Mouse (Mus musculus) T-helper 2 cell (primary cell): ENCODE results near the gene Ubald2.

Source experiments
- in situ Hi-C: fragments of 300-600 bp; cut with MboI, MseI; formaldehyde crosslinking; loops from one replicate; pipeline ENCODE4 v1.15.1; 2025; ENCODE audit warnings: high pct_unique_total_duplicates

The Ubald2 gene

GRCm38 (mm10) chr11:116431428-116432077 is 2.3 kb upstream of the Ubald2 start:
- in situ Hi-C loops: loop anchor here (10.0 kb wide), 1 partner anchor 57 kb away; no protein-coding TSS in a partner anchor

GRCm38 (mm10) chr11:116432127-116432526 is 1.8 kb upstream of the Ubald2 start:
- in situ Hi-C loops: loop anchor here (10.0 kb wide), 1 partner anchor 57 kb away; no protein-coding TSS in a partner anchor

GRCm38 (mm10) chr11:116432593-116433355 is 1.1 kb upstream of the Ubald2 start:
- in situ Hi-C loops: loop anchor here (10.0 kb wide), 1 partner anchor 58 kb away; no protein-coding TSS in a partner anchor

- in situ Hi-C loops: loop anchor here (10.0 kb wide), 1 partner anchor 60 kb away; no protein-coding TSS in a partner anchor
These were observed 533 bp downstream of the Ubald2 start for GRCm38 (mm10) chr11:116434287-116434966.

GRCm38 (mm10) chr11:116434967-116435752 is 1.3 kb downstream of the Ubald2 start:
- in situ Hi-C loops: loop anchor here (10.0 kb wide), 1 partner anchor 60 kb away; no protein-coding TSS in a partner anchor

GRCm38 (mm10) chr11:116435992-116436724 is 2.3 kb downstream of the Ubald2 start:
- in situ Hi-C loops: loop anchor here (10.0 kb wide), 1 partner anchor 61 kb away; no protein-coding TSS in a partner anchor

- in situ Hi-C loops: loop anchor here (10.0 kb wide), 1 partner anchor 62 kb away; no protein-coding TSS in a partner anchor
These were observed 2.9 kb downstream of the Ubald2 start for GRCm38 (mm10) chr11:116436725-116437331.

- in situ Hi-C loops: loop anchor here (10.0 kb wide), 1 partner anchor 63 kb away; no protein-coding TSS in a partner anchor
These were observed 3.6 kb downstream of the Ubald2 start for GRCm38 (mm10) chr11:116437541-116437940.

GRCm38 (mm10) chr11:116439269-116440240 is 5.7 kb downstream of the Ubald2 start:
- in situ Hi-C loops: loop anchor here (5.0 to 10.0 kb wide), 2 partner anchors 42 to 65 kb away; no protein-coding TSS in a partner anchor

GRCm38 (mm10) chr11:116440408-116441068 is 6.6 kb downstream of the Ubald2 start:
- in situ Hi-C loops: loop anchor here (5.0 kb wide), 1 partner anchor 43 kb away; no protein-coding TSS in a partner anchor

- in situ Hi-C loops: loop anchor here (5.0 kb wide), 1 partner anchor 45 kb away; no protein-coding TSS in a partner anchor
These were observed 8.4 kb downstream of the Ubald2 start for GRCm38 (mm10) chr11:116442129-116442866.

- in situ Hi-C loops: loop anchor here (5.0 kb wide), 1 partner anchor 46 kb away; no protein-coding TSS in a partner anchor
These were observed 8.9 kb downstream of the Ubald2 start for GRCm38 (mm10) chr11:116442867-116443177.

- in situ Hi-C loops: loop anchor here (5.0 kb wide), 1 partner anchor 46 kb away; no protein-coding TSS in a partner anchor
These were observed 9.4 kb downstream of the Ubald2 start for GRCm38 (mm10) chr11:116443311-116443710.

- in situ Hi-C loops: loop anchor here (5.0 kb wide), 1 partner anchor 47 kb away; no protein-coding TSS in a partner anchor
These were observed 10.0 kb downstream of the Ubald2 start for GRCm38 (mm10) chr11:116443935-116444334.

- in situ Hi-C loops: loop anchor here (5.0 kb wide), 1 partner anchor 128 kb away; no protein-coding TSS in a partner anchor
These were observed 11.9 kb downstream of the Ubald2 start for GRCm38 (mm10) chr11:116445596-116446307.

GRCm38 (mm10) chr11:116446308-116446887 is 12.5 kb downstream of the Ubald2 start:
- in situ Hi-C loops: loop anchor here (5.0 kb wide), 1 partner anchor 129 kb away; no protein-coding TSS in a partner anchor
